Mouse (Mus musculus) heart, postnatal 14 days (tissue): ENCODE measurements around the gene Arhgap36. TPM values are rescaled to one million over a fixed set of nuclear protein-coding genes. Genes with fewer than 3 reads are reported as not detected.

ENCODE experiments used
- DNase-seq, 2 experiments: peaks; one replicate each; pipeline ENCODE4 v3.0.0; 2021 to 2022
- intact Hi-C: fragments of 180-260 bp; cut with DNase I; formaldehyde crosslinking; loops from one replicate; pipeline ENCODE4 v1.15.1; 2025
- long read RNA-seq, 2 experiments: library from polyadenylated mRNA; stranded (forward); transcript quantifications; one replicate each; pipeline ENCODE4 v2.0.0; 2021
- total RNA-seq, 2 experiments: library from RNA; stranded (reverse); gene quantifications; 2 replicates each; pipeline ENCODE4 v1.2.3; 2021

The Arhgap36 gene
- total RNA-seq = 1 to 10 TPM in 1 of 2 experiments, under 1 TPM in 1; 0.80 to 1.2 TPM
- long read RNA-seq, experiment 1 = 0 reads
- long read RNA-seq, experiment 2, transcript Arhgap36-202 (13 exons, 3,033 nt) = major isoform, 5 of 5 reads
- long read RNA-seq, experiment 2, partial matches to known transcripts = 0 of 5 reads
- long read RNA-seq, experiment 2, other reads (novel, unspliced or antisense) = 0 of 5 reads

- intact Hi-C loops = no loop called here
Observed at GRCm38 (mm10) chrX:49463442-49463970, at the start of gene Arhgap36. Arhgap36 (plus strand) TSS chrX:49463945.

GRCm38 (mm10) chrX:49457781-49458180 lies 6.0 kb upstream of the Arhgap36 start:
- DNase-seq = no peak
- intact Hi-C loops = no loop called here

More at GRCm38 (mm10) chrX:49463442-49463970, at the start of gene Arhgap36:
- DNase-seq = no peak

GRCm38 (mm10) chrX:49470287-49471054 lies 6.7 kb downstream of the Arhgap36 start:
- no peak for DNase-seq
- intact Hi-C loops = no loop called here

- intact Hi-C loops = no loop called here
- DNase-seq = no peak
Observed at GRCm38 (mm10) chrX:49479968-49480809, 16.4 kb downstream of the Arhgap36 start.

GRCm38 (mm10) chrX:49480846-49481245 lies 17.1 kb downstream of the Arhgap36 start:
- intact Hi-C loops = no loop called here

DNA sequence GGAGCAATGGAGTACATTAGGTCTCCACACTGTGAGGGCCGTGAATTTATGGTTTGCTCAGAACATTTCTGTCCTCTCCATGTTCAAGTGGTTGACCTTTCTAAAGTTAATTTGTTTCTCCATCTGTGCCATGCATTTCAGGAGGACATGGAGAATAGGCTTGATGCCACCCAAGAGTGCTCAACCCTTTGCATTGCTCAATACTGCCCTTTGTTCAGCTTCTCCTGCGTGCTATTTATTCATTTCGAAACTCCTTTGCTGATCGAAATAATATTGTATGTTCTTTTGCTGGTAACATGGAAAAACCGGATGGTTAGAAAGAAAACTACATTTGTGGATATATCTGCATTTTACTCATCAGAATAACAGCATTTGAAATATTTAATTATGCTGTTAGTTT lies 25.4 kb downstream of the Arhgap36 start:
- no peak for DNase-seq
- intact Hi-C loops = no loop called here

More at GRCm38 (mm10) chrX:49480846-49481245, 17.1 kb downstream of the Arhgap36 start:
- no peak for DNase-seq

DNA sequence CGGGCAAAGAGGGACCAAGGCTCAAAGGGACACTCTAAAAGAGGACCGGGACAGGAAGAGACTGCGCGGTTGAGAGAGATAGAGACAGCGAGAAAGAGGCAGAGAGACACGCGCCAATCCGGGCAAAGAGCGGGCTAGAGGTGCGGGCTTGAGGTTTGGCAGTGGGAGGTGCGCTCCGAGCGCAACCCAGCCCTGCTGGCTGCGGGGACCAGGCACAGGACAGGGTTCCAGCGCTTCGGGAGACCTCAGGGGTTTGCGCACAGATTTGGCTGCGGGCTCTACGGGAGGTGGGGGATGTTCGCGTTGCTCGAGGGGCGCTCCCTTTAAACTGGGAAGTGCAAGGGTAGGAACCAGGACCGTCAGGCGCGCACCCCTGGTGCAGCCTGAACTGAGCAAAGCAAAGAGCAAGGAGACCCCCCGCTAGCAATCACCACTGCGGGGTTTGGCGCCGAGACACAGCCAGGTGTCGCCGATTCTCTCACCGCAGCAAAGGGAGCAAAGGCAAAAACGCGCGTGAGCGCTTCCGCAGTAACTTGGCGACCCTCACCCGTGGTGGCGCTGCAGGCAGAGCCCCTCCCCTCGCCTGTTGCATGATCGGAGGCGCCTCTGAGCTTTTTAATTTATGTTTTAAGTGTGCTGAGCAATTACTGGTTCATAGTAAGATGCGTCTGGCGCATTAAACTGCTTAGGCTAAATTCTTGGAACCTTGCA lies 30.1 kb downstream of the Arhgap36 start:
- intact Hi-C loops = no loop called here
- DNase-seq = no peak

Other genes with a start within 250 kb of the Arhgap36 start
- gene Enox2, start 175.7 kb upstream of the Arhgap36 start, total RNA-seq = 10 to 100 TPM; 11.8 to 14.4 TPM
- not detected for gene Olfr1320, start 208.4 kb downstream of the Arhgap36 start, total RNA-seq